Mouse (Mus musculus): ENCODE data around the gene Inhbb. TPM values are rescaled to one million over a fixed set of nuclear protein-coding genes. Genes with fewer than 3 reads are reported as not detected.

Gene Inhbb
- polyA plus RNA-seq, 1 experiment from 2014 or later: 2.4 TPM

- Histone ChIP-seq H3K9ac (replicated peaks) (no peak overlapping the region), H3K36me3 (no peaks in the 10 kb centered on the region), H3K9me3 (replicated peaks) (no peaks in the 10 kb centered on the region), H3K27ac (replicated peaks) (no peak overlapping the region), H3K4me3 (replicated peaks) (no peak overlapping the region), H3K27me3 (replicated peaks) (no peaks in the 10 kb centered on the region), H3K4me2 (no peak overlapping the region), H3K4me1 (no peaks in the 10 kb centered on the region)
- WGBS: 88% methylated on average over 21 of the region's 21 CpGs
- no peak for ATAC-seq (ENCODE audit: low FRiP score)
These were observed 21.7 kb upstream of the Inhbb start for GRCm38 (mm10) chr1:119443591-119444350.

- H3K4me3 ChIP-seq (replicated peaks): no peak overlapping the region
- no peak for ATAC-seq (ENCODE audit: low FRiP score)
These were observed 20.9 kb upstream of the Inhbb start for GRCm38 (mm10) chr1:119442901-119443300.

GRCm38 (mm10) chr1:119438105-119438637 is 16.1 kb upstream of the Inhbb start:
- H3K4me1 ChIP-seq: no peaks in the 10 kb centered on the region
- H3K27ac ChIP-seq (replicated peaks): no peak overlapping the region
- ATAC-seq (ENCODE audit: low FRiP score): no peak
- no peaks in the 10 kb centered on the region for H3K9me3 ChIP-seq (replicated peaks)
- WGBS: 96% methylated on average over 9 of the region's 9 CpGs
- no peaks in the 10 kb centered on the region for H3K36me3 ChIP-seq
- no peak overlapping the region for H3K4me3 ChIP-seq (replicated peaks)
- no peaks in the 10 kb centered on the region for H3K27me3 ChIP-seq (replicated peaks)
- no peak overlapping the region for H3K4me2 ChIP-seq
- H3K9ac ChIP-seq (replicated peaks): no peak overlapping the region

More at GRCm38 (mm10) chr1:119442901-119443300, 20.9 kb upstream of the Inhbb start:
- Histone ChIP-seq H3K4me1 (no peaks in the 10 kb centered on the region), H3K9me3 (replicated peaks) (no peaks in the 10 kb centered on the region), H3K4me2 (no peak overlapping the region), H3K36me3 (no peaks in the 10 kb centered on the region), H3K27me3 (replicated peaks) (no peaks in the 10 kb centered on the region), H3K9ac (replicated peaks) (no peak overlapping the region), H3K27ac (replicated peaks) (no peak overlapping the region)
- WGBS: 95% methylated on average over 9 of the region's 9 CpGs

- no peaks in the 10 kb centered on the region for H3K9me3 ChIP-seq (replicated peaks)
- H3K4me2 ChIP-seq: no peak overlapping the region
- no peaks in the 10 kb centered on the region for H3K27me3 ChIP-seq (replicated peaks)
- no peak overlapping the region for H3K4me3 ChIP-seq (replicated peaks)
- no peak overlapping the region for H3K27ac ChIP-seq (replicated peaks)
- H3K9ac ChIP-seq (replicated peaks): no peak overlapping the region
- no peak for ATAC-seq (ENCODE audit: low FRiP score)
- no peaks in the 10 kb centered on the region for H3K4me1 ChIP-seq
- no peaks in the 10 kb centered on the region for H3K36me3 ChIP-seq
- WGBS: 60% methylated on average over 6 of the region's 6 CpGs
These were observed 15.4 kb upstream of the Inhbb start for GRCm38 (mm10) chr1:119437401-119437800.

GRCm38 (mm10) chr1:119424141-119424860 is 2.3 kb upstream of the Inhbb start:
- no peak for ATAC-seq (ENCODE audit: low FRiP score)
- 22% methylated on average over 6 of the region's 6 CpGs for WGBS

GRCm38 (mm10) chr1:119423510-119423909 is 1.5 kb upstream of the Inhbb start:
- H3K9me3 ChIP-seq (replicated peaks): no peaks in the 10 kb centered on the region
- H3K27me3 ChIP-seq (replicated peaks): peaks cover 52% of the 10 kb centered on the region
- no peak overlapping the region for H3K27ac ChIP-seq (replicated peaks)
- H3K36me3 ChIP-seq: no peaks in the 10 kb centered on the region
- H3K4me3 ChIP-seq (replicated peaks): no peak overlapping the region
- no peak overlapping the region for H3K9ac ChIP-seq (replicated peaks)
- WGBS: 5% methylated on average over 14 of the region's 14 CpGs
- H3K4me2 ChIP-seq: peak overlapping the region; percentile 26
- no peak for ATAC-seq (ENCODE audit: low FRiP score)
- peaks cover 52% of the 10 kb centered on the region for H3K4me1 ChIP-seq

More at GRCm38 (mm10) chr1:119424141-119424860, 2.3 kb upstream of the Inhbb start:
- H3K36me3 ChIP-seq: no peaks in the 10 kb centered on the region
- H3K27me3 ChIP-seq (replicated peaks): peaks cover 45% of the 10 kb centered on the region
- no peak overlapping the region for H3K4me2 ChIP-seq
- no peaks in the 10 kb centered on the region for H3K9me3 ChIP-seq (replicated peaks)
- H3K9ac ChIP-seq (replicated peaks): no peak overlapping the region
- H3K4me3 ChIP-seq (replicated peaks): no peak overlapping the region
- H3K4me1 ChIP-seq: peaks cover 44% of the 10 kb centered on the region
- no peak overlapping the region for H3K27ac ChIP-seq (replicated peaks)

GRCm38 (mm10) chr1:119422460-119423015 is 490 bp upstream of the Inhbb start:
- peaks cover 59% of the 10 kb centered on the region for H3K4me1 ChIP-seq
- peak overlapping the region; percentile 60 for H3K4me3 ChIP-seq (replicated peaks)
- peak overlapping the region; percentile 68; the same call in 1 of the 2 replicates for H3K27ac ChIP-seq (replicated peaks)
- H3K9ac ChIP-seq (replicated peaks): peak overlapping the region; percentile 53
- peaks cover 62% of the 10 kb centered on the region for H3K27me3 ChIP-seq (replicated peaks)
- H3K36me3 ChIP-seq: no peaks in the 10 kb centered on the region
- ATAC-seq (ENCODE audit: low FRiP score): peak; percentile 1; the same call in 1 of the 2 replicates
- whole genome bisulfite sequencing: under 1% methylated on average over 30 of the region's 32 CpGs
- H3K9me3 ChIP-seq (replicated peaks): no peaks in the 10 kb centered on the region
- peak overlapping the region; percentile 98 for H3K4me2 ChIP-seq

GRCm38 (mm10) chr1:119420984-119421575 is 968 bp downstream of the Inhbb start:
- H3K4me1 ChIP-seq: peaks cover 66% of the 10 kb centered on the region
- peak overlapping the region; percentile 53 for H3K9ac ChIP-seq (replicated peaks)
- H3K27me3 ChIP-seq (replicated peaks): peaks cover 73% of the 10 kb centered on the region
- H3K4me3 ChIP-seq (replicated peaks): peak overlapping the region; percentile 60
- no peaks in the 10 kb centered on the region for H3K9me3 ChIP-seq (replicated peaks)
- ATAC-seq (ENCODE audit: low FRiP score): peak; percentile 26
- WGBS: 1% methylated on average over 20 of the region's 78 CpGs
- peak overlapping the region; percentile 68 for H3K27ac ChIP-seq (replicated peaks)
- H3K36me3 ChIP-seq: no peaks in the 10 kb centered on the region
- peak overlapping the region; percentile 98 for H3K4me2 ChIP-seq

- peak overlapping the region; percentile 53 for H3K9ac ChIP-seq (replicated peaks)
- peaks cover 68% of the 10 kb centered on the region for H3K27me3 ChIP-seq (replicated peaks)
- H3K9me3 ChIP-seq (replicated peaks): no peaks in the 10 kb centered on the region
- H3K4me2 ChIP-seq: peak overlapping the region; percentile 98
- ATAC-seq (ENCODE audit: low FRiP score): peak; percentile 19; the same call in 1 of the 2 replicates
- H3K4me1 ChIP-seq: peaks cover 66% of the 10 kb centered on the region
- H3K27ac ChIP-seq (replicated peaks): peak overlapping the region; percentile 68
- H3K36me3 ChIP-seq: no peaks in the 10 kb centered on the region
- 1% methylated on average over 70 of the region's 76 CpGs for whole genome bisulfite sequencing
- H3K4me3 ChIP-seq (replicated peaks): peak overlapping the region; percentile 60
These were observed 1.7 kb downstream of the Inhbb start for GRCm38 (mm10) chr1:119420189-119420983.

GRCm38 (mm10) chr1:119419151-119420105 is 2.6 kb downstream of the Inhbb start:
- 3% methylated on average over 29 of the region's 29 CpGs for WGBS
- peaks cover 60% of the 10 kb centered on the region for H3K27me3 ChIP-seq (replicated peaks)
- H3K9me3 ChIP-seq (replicated peaks): no peaks in the 10 kb centered on the region
- ATAC-seq (ENCODE audit: low FRiP score): 0 out of 2 replicates have a peak, but pooled peaks have one; percentile 13
- H3K36me3 ChIP-seq: no peaks in the 10 kb centered on the region
- H3K4me1 ChIP-seq: peaks cover 66% of the 10 kb centered on the region
- H3K4me3 ChIP-seq (replicated peaks): peak overlapping the region; percentile 60
- H3K27ac ChIP-seq (replicated peaks): peak overlapping the region; percentile 68
- H3K4me2 ChIP-seq: peak overlapping the region; percentile 98
- H3K9ac ChIP-seq (replicated peaks): no peak overlapping the region; the same call in 1 of the 2 replicates
